Mouse (Mus musculus) lung, adult 2 months (tissue): ENCODE results near the gene Pdpk1.

ENCODE experiments used
- CTCF ChIP-seq: fragments of 200-500 bp; IDR thresholded peaks from 2 replicates; pipeline ENCODE4 v1.5.1; 2011; ENCODE audit warnings: mild to moderate bottlenecking, low read length, control low read depth; ENCODE audit not compliant: insufficient read depth
- POLR2A ChIP-seq: fragments of 200-500 bp; IDR thresholded peaks from 2 replicates; pipeline ENCODE4 v1.6.1; 2011; ENCODE audit warnings: low read depth, mild to moderate bottlenecking, control low read depth, low read length, borderline replicate concordance; ENCODE audit errors: extremely low read depth

- no peak for TF ChIP-seq CTCF
- TF ChIP-seq POLR2A: no peak
Measured at GRCm38 (mm10) chr17:24105111-24105510, 45.6 kb downstream of the Pdpk1 start.
